Mouse (Mus musculus) embryonic fibroblast, embryonic 13.5 days (primary cell): ENCODE results near the gene Phykpl.

Experiments
- CTCF ChIP-seq: IDR thresholded peaks from 2 replicates; pipeline ENCODE4 v1.5.1; 2011; ENCODE audit warnings: mild to moderate bottlenecking, control low read depth, low read length, moderate library complexity, borderline replicate concordance; ENCODE audit not compliant: insufficient read depth
- POLR2A ChIP-seq: IDR thresholded peaks from 2 replicates; pipeline ENCODE4 v1.6.1; 2011; ENCODE audit warnings: low read depth, mild to moderate bottlenecking, control low read depth, low read length, moderate library complexity

DNA sequence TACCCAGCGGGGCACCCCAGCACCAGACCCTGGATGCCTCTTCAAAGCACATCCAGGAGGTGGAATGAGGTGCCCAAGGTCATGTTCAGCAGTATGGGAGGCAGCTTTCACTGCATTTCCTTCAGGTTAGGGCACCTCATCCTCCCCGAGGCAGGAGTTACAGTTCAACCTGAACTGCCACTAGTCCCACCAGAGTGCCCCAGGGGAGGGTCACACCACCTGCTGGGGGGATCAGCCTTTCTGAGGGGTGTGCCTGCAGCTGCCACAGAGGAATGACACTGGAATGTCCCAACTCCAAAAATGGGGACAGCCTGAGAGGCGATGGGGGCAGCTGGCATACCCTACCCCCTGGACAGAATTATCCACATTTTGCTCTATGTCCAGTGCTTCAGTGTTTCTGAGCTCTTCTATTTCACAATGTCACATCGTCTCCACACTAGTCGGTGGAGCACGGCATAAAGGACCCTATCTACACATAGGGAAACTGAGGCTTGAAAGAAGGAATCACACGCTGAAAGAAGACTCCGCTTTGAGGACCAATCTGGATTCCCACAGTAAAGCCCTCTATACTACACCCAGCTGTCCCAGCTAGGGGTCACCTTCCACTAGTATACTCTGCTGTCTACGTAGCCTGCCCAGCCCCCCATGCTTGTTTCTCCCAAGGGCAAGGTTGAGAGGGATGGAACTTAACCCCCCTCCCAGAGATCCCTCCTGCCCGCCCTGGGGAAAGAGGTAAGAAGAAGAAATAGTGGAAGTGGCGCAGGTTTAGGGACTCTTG, 64.7 kb downstream of the Phykpl start:
- TF ChIP-seq CTCF, result no peak
- TF ChIP-seq POLR2A, result no peak
